Mouse (Mus musculus): ENCODE measurements around the gene Zfp131.
"Not testable (repeated sequence)": the region's sequence is repeated elsewhere in the genome, so short reads cannot be mapped to it uniquely, and the experiment has no call there.

Zfp131 gene

DNA sequence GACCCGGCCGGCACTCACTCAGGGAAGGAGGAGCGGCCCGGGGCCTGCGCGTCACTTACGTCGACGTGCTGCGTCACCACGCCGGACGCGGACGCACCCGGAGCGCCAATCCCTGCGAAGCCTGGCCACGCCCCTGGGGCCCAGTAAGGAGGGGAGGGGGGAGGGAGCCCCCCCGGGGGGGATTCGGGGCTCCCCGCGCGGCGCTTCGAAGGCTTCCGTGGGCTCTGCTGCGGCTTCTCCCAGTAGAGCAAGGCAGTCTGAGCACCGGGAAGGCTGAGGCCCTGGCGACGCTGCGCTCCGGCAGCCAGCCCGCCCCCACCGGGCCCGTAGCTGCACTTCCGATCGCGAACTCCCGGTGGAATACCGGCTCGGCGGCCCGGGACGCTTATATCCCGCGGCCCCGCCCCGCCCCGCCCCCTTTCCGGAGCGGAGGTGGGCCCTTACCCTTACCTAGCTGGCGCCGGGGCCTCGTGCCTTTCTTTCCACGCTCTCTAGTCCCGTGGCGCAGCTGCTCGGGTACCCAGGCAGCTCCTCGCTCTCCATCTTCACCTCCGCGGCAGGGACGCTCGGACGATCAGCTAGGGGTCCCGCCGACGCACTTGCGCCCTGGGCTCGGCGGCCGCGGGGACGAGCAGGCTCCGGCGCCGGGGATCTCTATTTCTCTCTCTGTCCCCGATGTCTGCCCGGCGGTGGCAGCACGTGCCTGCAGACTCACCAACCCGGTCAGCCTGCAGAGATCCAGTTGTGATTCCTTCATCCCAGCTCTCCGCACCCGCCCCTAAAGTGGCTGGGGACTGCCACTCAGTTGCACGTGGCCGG is at the start of gene Zfp131:
Gene Zfp131 (minus strand): TSS at position 129 of the 819 bp plus-strand sequence.
- DNase-seq = peak; percentile 97

DNA sequence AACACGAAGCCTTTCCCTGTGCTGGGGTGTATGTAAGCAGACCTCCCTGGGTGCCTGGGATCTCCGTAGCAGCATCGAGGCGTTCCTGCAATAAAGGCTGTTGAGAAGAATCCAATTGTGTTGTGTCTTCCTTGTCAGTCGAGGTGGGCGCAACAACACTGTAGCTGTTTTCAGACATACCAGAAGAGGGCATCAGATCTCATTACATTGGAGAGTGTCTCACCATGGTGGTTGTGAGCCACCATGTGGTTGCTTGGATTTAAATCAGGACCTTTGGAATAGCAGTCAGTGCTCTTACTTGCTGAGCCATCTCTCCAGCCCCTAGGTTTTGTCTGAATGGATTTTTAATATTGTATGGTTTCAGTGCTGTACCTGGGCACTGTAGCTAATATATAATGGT is 49.3 kb upstream of the Zfp131 start:
- DNase-seq = peak; percentile 30

DNA sequence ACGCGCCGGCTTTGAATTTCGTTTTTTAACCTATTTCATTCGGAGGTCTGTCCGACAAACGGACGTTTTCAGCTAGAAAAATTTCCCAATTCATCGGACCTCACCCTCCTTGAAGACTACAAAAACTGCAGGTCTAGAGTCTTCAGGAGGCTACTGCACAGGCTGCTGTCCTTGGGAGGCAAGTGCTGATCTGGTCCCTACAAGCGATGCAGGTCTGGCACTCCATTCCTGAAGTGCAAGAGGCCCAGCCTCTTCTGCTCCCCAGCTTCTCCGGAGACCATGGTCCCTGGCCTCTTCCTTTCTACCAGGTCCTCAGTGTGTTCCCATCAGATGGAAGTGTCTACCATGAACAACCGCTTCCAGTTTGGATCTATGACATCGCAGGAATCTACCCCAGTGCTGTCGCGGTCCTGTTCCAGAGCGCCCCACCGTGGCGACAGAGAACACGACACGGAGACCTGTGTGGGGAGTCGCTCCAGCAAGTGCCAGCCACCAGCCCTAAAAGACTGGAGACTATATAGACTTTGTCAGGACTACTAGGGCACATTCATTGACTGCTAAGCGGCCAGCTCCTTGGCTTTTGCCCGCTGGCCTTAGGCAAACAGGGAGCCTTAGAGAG is 47.1 kb upstream of the Zfp131 start:
- peak; percentile 64 for DNase-seq

DNA sequence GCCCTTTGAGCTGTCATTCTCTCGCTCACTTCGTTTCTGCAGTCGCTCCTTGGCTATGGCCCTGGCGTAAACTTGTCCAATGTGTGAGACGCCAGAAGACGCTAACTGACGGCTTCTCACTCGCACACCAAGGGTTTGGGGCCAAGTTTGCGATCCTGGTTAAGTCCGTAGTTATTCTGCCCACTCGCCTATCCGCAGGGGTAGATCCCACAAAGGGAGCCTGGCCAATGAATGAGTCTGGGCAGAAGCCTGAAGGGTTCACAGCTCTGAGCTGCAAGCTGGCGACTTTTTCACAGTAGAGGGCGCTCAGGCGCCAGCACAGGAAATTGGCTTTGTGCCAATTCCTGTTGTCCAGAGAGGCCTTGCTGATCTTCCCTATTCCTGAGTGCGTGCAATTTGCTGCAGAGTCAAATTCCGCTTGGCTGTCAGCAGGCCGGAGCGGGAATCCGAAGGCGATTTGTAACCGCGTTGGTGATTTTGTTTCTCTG is 45.7 kb upstream of the Zfp131 start:
- DNase-seq = peak; percentile 67

DNA sequence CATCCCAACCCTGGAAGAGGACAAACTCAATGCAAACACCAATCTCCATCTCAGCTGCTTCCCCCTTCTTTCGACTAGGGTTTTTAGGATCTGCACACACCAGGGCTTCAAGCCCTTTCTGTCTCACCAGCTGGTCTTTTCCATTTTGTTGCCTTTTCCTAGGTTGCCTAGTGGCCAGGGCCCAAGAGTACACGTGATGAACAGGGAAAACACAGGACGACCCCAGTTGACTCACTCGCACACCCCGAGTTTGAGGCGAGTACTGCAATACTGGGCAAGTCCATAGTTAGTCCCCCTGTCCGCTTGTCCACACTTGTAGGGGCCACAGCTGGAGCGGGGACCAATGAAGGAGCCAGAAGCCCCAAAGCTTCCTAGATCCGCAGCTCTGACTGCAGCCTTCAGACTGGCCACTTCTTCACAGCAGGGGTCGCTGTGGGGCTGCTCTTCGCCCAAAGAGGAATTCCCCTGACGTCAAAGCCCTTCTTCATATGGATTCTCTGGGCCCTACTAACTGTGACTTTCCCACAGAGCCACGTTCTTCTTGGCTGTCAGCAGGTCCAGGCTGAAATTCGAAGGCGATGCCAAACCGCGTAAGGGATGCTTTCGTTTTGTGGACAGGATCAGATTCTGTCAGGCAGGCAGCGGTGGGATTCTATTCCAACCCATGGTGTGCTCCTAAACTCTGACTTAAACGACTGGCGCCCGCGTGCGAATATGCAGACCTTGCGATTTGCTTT is 44.8 kb upstream of the Zfp131 start, which contains the start of gene D13Ertd608e:
Gene D13Ertd608e (plus strand): TSS at position 687 of the 737 bp plus-strand sequence.
- DNase-seq = peak; percentile 73

DNA sequence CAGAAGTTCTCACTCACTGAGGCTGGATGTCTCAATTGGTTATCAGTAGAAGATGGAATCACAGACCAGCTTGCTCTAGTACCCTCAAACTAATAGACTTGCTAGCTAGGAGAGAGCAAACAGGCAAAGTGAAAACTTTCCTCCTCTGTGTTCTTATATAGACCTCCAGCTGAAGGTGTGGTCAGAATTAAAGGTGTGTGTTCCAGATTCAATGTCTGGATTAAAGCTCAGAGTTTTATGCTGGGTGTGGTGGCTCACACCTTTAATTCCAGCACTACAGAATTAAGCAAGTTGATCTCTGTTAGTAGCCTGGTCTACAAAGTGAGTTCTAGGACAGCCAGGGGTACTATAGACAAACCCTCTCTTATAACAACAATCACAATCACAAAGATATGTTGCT is 39.4 kb upstream of the Zfp131 start, which contains the start of gene AF067063:
Gene AF067063 (minus strand): TSS at position 101 of the 400 bp plus-strand sequence.
- DNase-seq = not testable (repeated sequence)

DNA sequence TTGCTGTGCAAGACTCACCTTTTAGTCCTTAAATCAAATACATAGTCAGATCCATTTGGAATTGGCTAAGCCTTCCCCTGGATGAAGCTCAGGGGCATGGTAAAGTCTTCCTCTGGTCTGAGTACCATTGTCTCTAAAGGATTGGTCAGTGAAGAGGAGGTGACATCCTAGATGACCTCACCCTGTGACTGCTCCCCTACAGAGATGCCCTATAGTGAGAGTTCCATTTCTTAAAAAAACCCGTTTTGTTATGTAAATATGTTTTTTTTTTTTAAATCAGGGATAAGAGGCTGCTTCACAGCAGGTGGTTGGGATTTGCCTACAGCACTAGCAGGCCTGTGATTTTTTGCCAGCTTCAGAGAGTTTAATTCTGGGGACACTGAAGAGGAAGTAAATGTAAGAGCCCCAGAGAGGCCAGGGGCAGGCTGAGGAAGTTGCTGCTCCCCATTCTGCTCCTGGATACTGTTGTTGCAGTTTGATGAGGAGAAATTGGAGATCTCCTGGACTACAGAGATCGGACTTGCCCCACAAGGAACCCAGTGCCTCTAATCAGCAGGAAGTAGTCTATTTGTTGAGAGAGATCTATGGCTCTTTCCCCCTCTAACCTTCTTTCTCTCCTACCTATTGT is 27.0 kb upstream of the Zfp131 start:
- DNase-seq = no peak

DNA sequence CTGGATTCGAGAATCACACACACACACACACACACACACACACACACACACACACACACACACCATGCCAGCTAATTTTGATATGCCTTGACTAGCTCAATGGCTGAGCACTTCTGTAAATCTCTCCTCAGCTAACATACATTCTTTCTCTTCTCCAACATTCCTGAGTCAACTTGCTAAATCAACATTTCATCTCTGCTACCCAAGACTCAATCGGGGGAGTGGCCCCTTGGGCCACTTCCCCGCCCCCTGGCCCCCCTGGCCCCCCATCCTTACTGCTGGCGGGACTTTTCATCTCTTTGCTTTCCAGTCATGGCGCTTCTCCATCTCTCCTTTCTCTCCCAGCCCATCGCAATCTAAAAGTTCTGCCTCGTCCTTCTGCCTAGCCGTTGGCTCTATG is 26.1 kb upstream of the Zfp131 start:
- DNase-seq = no peak

DNA sequence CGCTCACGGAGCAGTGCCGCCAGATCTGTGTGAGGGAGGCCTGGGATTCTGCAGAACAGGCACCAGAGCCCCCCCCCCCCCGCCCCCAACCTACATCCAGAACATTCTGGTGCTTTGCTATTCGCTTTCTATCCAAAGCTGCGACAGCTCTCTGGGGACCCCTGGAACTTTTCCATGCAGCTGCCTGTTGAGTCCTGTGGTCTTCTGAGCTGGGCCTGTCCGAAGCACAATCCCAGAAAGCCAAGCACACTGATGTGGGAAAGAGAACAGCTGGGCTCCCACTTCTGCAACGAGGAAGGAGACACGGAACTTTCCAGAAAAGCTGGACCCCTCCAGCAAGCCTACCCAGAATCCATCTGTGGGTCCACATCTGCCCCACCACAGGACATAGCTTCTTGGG is 19.3 kb upstream of the Zfp131 start:
- DNase-seq = no peak

DNA sequence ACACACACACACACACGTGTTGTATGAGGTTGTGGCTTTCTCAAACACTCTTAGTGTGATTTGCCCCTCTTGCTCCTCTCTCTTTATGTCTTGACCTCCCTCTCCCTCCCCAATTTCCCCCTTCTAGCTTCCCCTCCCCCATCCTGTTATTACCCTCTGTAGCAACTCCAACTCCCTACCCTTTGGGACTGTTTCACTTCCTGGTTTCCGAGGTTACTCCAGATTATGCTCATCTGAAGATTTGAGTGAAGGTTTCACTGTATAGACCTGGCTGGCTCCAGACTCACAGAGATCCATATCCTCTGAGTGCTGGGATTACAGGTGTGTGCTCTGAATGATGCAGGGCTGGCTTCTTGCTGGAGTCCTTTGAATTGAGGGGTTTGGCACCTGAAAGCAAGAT is 18.2 kb upstream of the Zfp131 start:
- DNase-seq = no peak

DNA sequence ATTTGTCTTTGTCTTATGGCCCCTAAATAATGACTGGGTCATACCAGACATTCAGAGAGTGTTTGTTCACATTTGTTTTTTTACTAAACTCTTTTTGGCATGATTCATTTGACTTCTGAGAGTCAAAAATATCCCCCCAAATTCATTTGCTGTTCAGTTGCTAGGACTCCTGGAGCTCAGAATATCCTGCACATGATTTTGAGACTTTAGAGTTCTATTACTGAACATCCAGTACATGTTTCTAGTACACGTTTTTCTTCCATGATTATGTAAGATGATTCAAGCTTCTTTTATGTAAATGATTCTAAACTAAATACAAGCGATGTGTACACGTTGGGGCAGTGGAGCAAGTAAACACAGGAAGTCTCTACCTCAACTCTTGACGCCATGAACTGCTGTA is 7.0 kb upstream of the Zfp131 start:
- DNase-seq = no peak

DNA sequence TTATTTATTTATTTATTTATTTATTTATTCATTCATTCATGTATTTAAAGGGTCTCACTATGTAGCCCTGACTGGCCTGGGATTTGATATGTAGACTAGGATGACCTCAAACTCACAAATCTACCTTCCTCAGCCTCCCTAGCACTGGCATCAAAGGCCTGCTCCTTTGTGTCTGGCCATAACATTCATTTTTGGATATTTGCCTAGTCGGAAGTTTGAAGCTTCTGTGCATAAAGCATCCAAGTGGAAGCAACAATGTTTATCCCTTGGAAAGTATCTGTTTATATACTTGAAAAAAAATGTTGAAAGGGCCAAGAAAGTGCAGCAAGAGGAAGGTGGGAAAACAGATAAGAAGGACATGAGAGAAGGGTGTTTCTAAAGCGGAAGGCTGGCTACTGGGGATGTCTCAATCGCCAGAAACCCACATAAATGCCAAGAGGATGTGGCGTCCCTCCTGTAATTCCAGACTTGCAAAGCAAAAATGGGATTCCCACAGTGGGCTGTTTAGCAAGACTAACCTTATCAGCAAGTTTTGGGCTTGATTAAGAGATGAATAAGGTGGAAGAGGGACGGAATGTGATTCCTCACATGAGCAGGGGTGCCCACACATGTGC is 2.2 kb upstream of the Zfp131 start:
- DNase-seq = no peak

DNA sequence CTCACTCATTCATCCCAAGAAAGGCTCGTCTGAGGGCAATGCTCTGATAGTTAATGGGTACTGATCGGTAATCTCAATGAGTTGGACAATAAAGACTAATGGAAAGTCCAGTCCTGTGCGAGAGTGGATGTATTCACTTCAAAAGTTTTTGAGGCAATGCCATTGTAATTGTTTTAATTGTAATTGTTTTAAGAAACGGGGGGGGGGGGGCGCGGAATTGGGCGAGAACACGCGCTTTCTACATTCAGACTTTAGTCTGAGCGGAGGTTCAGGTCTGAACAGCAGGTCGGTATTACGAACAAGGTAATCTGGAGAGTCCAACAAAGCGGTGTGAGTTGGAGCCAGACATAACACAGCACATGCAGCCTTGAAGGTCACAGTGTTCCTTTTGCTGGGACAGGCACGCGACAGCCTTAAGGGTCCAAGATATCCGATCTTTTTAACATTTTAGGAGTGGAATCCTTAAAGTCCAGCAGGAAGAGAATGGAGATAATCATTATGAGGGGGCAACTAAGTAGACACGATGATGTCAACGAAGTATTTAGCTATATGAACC is 969 bp upstream of the Zfp131 start:
- no peak for DNase-seq

DNA sequence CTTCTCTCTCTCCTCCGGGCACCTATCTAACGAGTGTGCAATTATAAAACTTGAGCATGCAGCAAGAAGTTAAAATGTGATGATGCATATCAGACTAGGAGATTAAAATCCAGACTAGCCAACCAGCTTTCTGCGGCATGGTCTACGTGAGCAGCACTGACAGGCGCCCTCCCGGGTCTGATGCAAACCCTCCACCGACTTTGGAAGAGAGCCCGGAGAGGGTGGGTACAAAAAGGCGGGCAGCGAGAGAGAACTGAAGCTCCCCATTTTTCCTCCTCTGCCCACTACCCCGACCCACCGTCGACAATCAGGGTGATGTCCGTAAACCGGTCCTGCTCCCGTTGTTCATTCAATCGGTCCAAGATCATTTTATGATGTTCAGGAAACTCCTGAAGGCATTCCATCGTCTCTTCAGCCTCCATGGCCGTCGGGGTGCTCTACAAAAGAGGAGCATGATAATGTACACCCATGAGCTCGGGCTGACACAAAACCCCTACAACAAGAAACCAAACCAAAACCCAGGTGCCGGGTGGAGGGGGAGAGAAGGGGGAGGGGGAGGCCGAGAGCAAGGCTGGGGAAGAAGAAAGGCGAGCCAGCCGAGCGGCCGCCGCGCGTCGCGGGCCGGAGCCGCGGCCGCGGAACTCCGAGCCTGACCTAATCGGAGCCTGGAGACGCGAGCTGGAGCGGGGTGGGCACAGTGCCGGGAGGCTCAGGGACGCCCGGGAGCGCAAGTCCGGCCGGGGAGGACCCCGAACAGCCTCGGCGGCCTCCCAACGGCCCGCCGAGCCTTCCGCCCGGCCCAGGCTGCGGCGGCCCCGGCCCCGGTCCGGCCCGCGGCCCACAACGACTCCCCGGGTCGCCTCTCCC is 605 bp downstream of the Zfp131 start:
- DNase-seq = peak; percentile 62

DNA sequence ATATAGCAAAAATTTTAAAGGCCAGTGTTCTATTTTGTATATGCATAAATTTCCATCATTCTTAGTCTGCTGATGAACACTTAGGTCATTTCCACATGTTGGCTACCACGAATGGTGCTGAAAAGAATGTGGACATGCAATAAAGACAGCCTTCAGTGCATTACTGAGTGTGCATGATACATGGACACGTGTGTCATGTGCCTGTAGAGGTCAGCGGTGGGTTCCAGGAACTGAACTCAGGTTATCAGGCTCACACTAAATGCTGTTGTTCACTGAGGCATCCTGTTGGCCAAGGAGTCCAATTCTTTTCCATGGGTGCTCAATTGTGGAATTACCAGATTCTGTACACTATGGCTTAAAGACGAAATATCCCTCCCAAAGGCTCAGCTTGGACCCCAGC is 7.1 kb downstream of the Zfp131 start:
- DNase-seq = no peak

DNA sequence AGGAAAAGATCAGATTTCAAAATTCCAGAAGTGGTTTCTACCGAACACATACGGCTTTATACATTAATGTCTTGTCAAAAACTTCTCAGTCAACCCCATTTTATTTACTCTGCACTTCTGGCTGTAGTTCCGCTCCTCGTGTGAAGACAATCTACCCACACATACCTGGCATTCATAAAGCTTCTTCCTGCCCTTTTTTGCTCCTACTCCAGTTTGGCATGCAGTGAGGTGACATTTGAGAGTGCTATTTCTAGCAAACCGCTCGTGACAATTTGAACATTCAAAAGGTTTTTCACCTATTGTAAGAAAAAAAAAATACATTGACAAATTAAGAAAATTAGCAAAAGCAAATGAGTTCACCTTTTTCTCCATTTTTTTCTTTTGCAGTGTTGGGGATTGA is 22.1 kb downstream of the Zfp131 start:
- DNase-seq = no peak

DNA sequence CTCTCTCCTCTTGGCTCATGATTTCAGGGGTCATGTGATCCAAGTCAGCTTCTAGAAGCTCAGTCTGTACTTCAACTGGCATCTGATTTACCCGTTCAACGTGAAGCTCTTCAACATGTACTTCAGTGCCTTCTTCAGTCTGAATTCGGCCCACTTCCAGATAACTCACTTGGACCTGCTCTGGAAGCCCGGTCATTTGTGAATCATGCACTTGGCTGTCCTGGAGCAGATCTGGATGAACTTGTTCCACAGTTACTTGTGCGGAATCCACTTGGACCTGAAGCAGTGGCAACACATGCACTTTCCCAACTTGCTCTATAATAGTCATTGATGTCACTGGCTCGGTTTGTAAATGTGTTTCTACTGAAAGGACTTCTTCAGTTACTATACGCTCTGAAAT is 24.2 kb downstream of the Zfp131 start:
- DNase-seq = no peak

DNA sequence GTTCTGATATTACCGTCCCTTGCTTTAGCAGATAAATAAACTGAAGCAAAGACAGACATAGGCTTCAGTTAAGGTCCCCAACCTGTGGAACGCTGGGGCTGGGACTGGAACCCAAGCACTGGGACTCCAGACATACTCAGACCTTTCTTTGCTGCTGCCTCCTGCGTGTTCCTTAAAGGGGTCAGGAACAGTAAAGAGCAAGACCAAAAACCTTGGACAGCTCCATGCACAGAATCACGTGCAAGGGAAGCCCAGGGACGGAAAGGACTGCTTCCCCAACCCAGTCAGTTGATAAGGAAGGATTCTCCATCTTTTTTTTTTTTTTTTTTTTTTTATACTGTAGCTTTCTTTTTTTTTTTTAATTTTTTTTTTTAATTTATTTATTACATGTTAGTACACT is 33.9 kb downstream of the Zfp131 start:
- no peak for DNase-seq

DNA sequence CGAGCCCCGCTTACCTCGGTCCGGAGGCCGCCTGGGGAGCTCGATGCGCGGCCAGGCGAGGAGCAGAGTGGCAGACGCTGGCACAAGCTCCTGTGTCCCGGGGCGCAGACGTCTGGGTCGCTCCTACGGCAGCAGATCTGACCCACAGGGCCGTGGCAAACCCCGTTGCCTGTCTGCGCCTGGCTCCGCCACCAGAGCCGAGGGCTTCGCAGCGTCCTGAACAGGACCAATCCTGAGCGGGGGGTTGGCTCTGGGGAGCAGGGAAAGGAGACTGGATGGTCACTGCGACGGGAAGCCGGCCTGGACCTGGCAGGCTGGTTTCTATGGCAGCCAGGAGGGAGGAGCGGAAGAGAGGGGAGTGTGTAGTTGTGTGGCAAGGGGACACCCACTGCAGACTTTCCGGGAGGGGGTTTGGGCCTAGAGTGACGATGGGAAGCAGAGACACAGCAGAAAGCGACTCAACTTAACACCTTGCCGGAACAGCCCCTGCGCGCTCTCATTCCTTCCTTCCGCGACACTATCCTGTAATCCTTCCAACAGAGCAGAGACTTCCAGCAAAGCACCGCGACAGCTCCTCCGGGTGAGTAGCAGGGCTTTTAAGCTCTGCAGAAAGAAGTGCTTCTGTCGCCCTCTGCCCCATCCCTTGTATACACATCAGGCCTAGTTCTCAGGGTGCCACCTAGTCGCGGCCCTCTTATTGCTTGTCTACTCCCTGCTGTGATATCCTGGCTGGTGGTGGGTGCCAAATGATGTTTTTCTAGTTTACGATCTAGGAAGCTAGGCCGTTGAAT is 34.8 kb downstream of the Zfp131 start, which contains the start of gene Nim1k:
Gene Nim1k (minus strand): TSS at position 202 of the 791 bp plus-strand sequence.
- peak; percentile 93 for DNase-seq

DNA sequence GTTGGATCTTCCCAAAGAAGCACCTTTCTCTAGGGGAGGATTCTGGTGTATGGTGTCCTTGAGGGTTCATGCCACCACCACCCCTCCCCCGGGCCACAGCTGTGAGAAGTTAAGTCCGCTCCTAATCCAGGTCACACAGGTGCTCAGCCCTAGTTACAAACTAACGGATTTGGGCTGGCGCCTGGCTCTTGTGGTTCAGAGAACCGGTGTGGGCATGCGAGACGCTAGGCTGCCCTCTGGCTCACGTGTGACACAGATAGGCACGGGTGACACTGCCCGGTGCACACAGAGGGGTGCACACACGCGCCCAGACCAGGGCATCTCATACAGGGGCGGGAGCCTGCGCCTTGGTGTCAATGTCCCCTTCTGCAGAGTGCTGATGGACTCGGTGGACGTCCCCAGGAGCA is 35.5 kb downstream of the Zfp131 start:
- peak; percentile 69 for DNase-seq
